Mouse (Mus musculus) forebrain, postnatal 0 days (tissue): Measurements from ENCODE around the gene Gm43064. TPM values are rescaled to one million over a fixed set of nuclear protein-coding genes. Genes with fewer than 3 reads are reported as not detected.

Source experiments
- ATAC-seq: fragments of 200-750 bp; cut with Nextera tagmentation; 2 replicates; pipeline ENCODE4 v1.8.0; 2017; ENCODE audit warnings: mild to moderate bottlenecking, moderate library complexity
- DNase-seq: peaks from one replicate; pipeline ENCODE4 v3.0.0-alpha.2; 2015
- H3K27ac ChIP-seq: fragments of 300-500 bp; sonication (generic); 2 replicates; pipeline ENCODE4 v1.5.1; 2014; ENCODE audit warnings: low read depth, mild to moderate bottlenecking, antibody characterized with exemption, low read length, moderate library complexity, mixed read lengths
- H3K27me3 ChIP-seq: fragments of 300-500 bp; sonication (generic); 2 replicates; pipeline ENCODE4 v1.6.1; 2014; ENCODE audit warnings: mild to moderate bottlenecking, low read length, mixed read lengths; ENCODE audit not compliant: insufficient read depth
- H3K36me3 ChIP-seq: fragments of 300-500 bp; sonication (generic); 2 replicates; pipeline ENCODE4 v1.6.1; 2014; ENCODE audit warnings: mild to moderate bottlenecking, moderate library complexity; ENCODE audit not compliant: insufficient read depth
- H3K4me1 ChIP-seq: fragments of 300-500 bp; sonication (generic); 2 replicates; pipeline ENCODE4 v1.6.1; 2014; ENCODE audit warnings: antibody characterized with exemption; ENCODE audit not compliant: insufficient read depth
- H3K4me2 ChIP-seq: fragments of 300-500 bp; sonication (generic); 2 replicates; pipeline ENCODE4 v1.6.1; 2014; ENCODE audit warnings: low read depth, mild to moderate bottlenecking, moderate library complexity
- H3K4me3 ChIP-seq: fragments of 300-500 bp; sonication (generic); 2 replicates; pipeline ENCODE4 v1.5.1; 2014; ENCODE audit warnings: low read depth, low read length, mixed read lengths
- H3K9ac ChIP-seq: fragments of 300-500 bp; sonication (generic); 2 replicates; pipeline ENCODE4 v1.6.1; 2014; ENCODE audit warnings: mild to moderate bottlenecking
- H3K9me3 ChIP-seq: fragments of 300-500 bp; sonication (generic); 2 replicates; pipeline ENCODE4 v1.6.1; 2016; ENCODE audit warnings: low read length
- CTCF ChIP-seq: sonication (generic); IDR thresholded peaks from 2 replicates; pipeline ENCODE4 v1.5.1; 2016; ENCODE audit warnings: antibody characterized with exemption, control low read depth, low read depth
- WGBS: fragments of 180-500 bp; shearing (Covaris S2); extraction: QIAGEN DNeasy Blood & Tissue Kit; methylation state at CpG from one replicate; pipeline ENCODE4 v1.1.7; 2014; 5-methylcytosine and 5-hydroxymethylcytosine counted together
- polyA plus RNA-seq: library from polyadenylated mRNA; unstranded; fragments of >200 nt; fragmentation: Nextera tagmentation; extraction: Ambion mirVana; gene quantifications from 2 replicates; pipeline ENCODE4 v1.2.1, GENCODE M21; 2015
- total RNA-seq: library from RNA; depleted of rRNA; stranded (reverse); fragments of >200 nt; gene quantifications from 2 replicates; pipeline ENCODE4 v1.2.3, GENCODE M21; 2014; rRNA removed

Gene Gm43064
- total RNA-seq, result 0.29 and 1.0 TPM in 2 replicates
- 0.08 TPM in 2 replicates for polyA plus RNA-seq

DNA sequence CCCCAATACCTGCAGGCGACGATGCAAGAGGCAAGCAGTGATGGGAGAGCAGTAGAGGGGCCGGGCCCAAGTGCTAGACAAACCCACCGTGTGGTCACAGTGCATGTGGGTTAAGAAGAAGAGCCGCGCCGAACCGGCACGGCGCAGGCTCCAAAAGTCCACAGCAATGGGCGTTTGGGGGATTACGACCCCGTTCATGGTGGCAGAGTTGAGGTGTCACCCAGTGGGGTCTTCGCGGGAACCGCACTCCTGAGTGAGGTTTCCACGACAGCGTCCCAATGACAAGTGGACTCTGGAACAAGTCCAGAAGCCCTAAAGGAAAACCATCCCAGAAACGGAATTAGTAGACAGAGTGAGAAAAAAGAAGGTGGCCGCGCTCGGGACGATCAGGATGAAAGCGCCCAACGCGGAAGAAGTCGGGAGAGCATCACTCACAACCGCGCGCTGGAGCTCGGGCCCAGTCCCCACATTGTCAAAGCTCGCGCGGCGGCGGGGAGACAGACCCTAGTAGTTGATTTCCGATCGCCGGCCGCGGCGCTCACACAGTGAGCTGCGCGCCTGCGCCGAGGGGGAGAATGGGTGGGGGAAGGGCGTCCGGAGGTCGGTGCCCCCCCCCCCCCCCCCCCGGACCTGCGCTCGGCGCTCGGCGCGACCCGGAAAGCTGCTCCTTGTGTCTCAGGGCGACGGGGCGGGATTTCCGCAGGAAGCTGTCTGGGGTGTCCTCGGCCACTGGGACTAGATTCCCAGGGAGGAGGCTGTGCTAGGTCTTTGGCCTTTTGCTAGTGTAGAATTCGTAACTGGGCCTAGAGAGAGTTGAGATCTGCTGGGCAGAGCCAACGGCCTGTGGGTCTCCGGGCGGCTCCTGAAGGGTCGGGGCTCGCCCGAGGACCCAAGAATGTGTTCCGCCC is at the start of gene Gm43064, which contains the start of the genes Dclre1b and Ap4b1:
Gene Gm43064, plus strand, starts transcription at position 683 of the 908 bp plus-strand sequence.
Gene Dclre1b, minus strand, starts transcription at position 554 of the 908 bp plus-strand sequence.
Gene Ap4b1, plus strand, starts transcription at position 630 of the 908 bp plus-strand sequence.
- peaks cover 11% of the 10 kb centered on the region for H3K36me3 ChIP-seq
- 0 out of 2 replicates have a peak, but pooled peaks cover 7% of the 10 kb centered on the region for H3K4me1 ChIP-seq
- H3K4me3 ChIP-seq, result peak within 1 kb of the TSS; percentile 83
- H3K27ac ChIP-seq, result peak within 1 kb of the TSS; percentile 94
- DNase-seq (peak; percentile 97), ATAC-seq (peak; percentile 98)
- H3K27me3 ChIP-seq, result no peaks in the 10 kb centered on the region
- under 1% methylated on average over 62 of the region's 70 CpGs for WGBS
- peak within 1 kb of the TSS; percentile 71 for H3K4me2 ChIP-seq
- peak within 1 kb of the TSS; percentile 86 for H3K9ac ChIP-seq
- H3K9me3 ChIP-seq, result no peaks in the 10 kb centered on the region
- peak; percentile 16; the same call in 1 of the 2 replicates for TF ChIP-seq CTCF

DNA sequence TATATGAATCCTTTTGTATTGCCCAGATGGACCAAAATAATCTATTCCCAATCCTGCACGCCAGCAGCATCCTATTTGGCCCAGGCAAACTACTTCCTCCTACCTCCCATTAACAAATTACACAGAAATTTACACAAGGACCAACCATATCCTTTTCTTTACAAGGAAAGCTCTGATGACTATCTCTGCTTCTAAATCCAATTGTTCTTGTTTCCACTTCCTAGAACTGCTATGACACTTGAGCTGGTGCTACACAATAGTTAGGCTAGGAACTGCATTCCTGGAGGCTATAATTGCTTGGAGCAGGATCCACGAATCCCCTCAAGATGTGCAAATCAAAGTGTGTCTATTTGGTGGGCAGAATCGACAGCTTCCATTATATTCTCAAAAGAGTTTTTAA is 42.6 kb upstream of the Gm43064 start:
- Histone ChIP-seq H3K4me2 (no peak overlapping the region), H3K9me3 (no peaks in the 10 kb centered on the region), H3K36me3 (peaks cover 13% of the 10 kb centered on the region; the same call in 1 of the 2 replicates), H3K27ac (no peak overlapping the region), H3K27me3 (no peaks in the 10 kb centered on the region), H3K9ac (no peak overlapping the region), H3K4me3 (no peak overlapping the region), H3K4me1 (no peaks in the 10 kb centered on the region)
- ATAC-seq, result no peak
- no peak for TF ChIP-seq CTCF
- DNase-seq, result no peak
- WGBS, result 64% methylated on average over 3 of the region's 3 CpGs

- Histone ChIP-seq H3K9ac (no peak overlapping the region), H3K4me3 (no peak overlapping the region), H3K36me3 (0 out of 2 replicates have a peak, but pooled peaks cover 4% of the 10 kb centered on the region), H3K9me3 (no peaks in the 10 kb centered on the region), H3K4me2 (no peak overlapping the region), H3K4me1 (no peaks in the 10 kb centered on the region), H3K27me3 (no peaks in the 10 kb centered on the region), H3K27ac (no peak overlapping the region; the same call in 1 of the 2 replicates)
- ATAC-seq (peak; percentile 29; the same call in 1 of the 2 replicates), DNase-seq (peak; percentile 26)
- WGBS, result 55% methylated on average over 9 of the region's 9 CpGs
- TF ChIP-seq CTCF, result no peak
Observed at GRCm38 (mm10) chr3:103771531-103772130, 37.7 kb upstream of the Gm43064 start.

- no peak overlapping the region for H3K27ac ChIP-seq
Observed at GRCm38 (mm10) chr3:103772846-103773245, 36.5 kb upstream of the Gm43064 start.

DNA sequence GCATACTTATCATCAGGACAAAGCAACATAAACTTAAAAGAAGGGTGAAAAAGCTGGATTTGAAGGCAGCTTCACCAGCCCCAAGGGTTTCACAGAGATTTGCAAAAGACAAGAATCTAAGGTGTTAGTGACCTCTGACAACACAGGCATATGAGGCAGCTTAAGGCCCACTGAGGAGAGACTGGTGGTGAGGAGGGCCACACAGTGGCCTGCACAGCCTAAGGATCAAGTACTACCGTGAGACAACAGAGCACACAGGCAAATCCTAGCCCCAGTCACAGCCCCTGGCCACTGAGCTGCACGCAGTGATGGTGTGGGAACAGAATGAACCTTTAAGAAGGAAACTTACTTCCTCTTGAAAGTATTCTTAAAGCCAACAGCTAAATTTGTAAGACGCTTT is 35.9 kb upstream of the Gm43064 start:
- Histone ChIP-seq H3K4me3 (no peak overlapping the region), H3K27me3 (no peaks in the 10 kb centered on the region), H3K4me1 (no peaks in the 10 kb centered on the region), H3K9me3 (no peaks in the 10 kb centered on the region), H3K36me3 (0 out of 2 replicates have a peak, but pooled peaks cover 12% of the 10 kb centered on the region), H3K27ac (no peak overlapping the region), H3K4me2 (no peak overlapping the region), H3K9ac (no peak overlapping the region)
- no peak for ATAC-seq
- WGBS, result 75% methylated on average over 3 of the region's 3 CpGs
- no peak for DNase-seq
- no peak for TF ChIP-seq CTCF

More at GRCm38 (mm10) chr3:103772846-103773245, 36.5 kb upstream of the Gm43064 start:
- Histone ChIP-seq H3K9me3 (no peaks in the 10 kb centered on the region), H3K4me1 (no peaks in the 10 kb centered on the region), H3K9ac (no peak overlapping the region), H3K27me3 (no peaks in the 10 kb centered on the region), H3K4me2 (no peak overlapping the region), H3K36me3 (0 out of 2 replicates have a peak, but pooled peaks cover 12% of the 10 kb centered on the region), H3K4me3 (no peak overlapping the region)
- no peak for TF ChIP-seq CTCF
- DNase-seq (no peak), ATAC-seq (no peak)
- WGBS, result 76% methylated on average over 4 of the region's 4 CpGs

GRCm38 (mm10) chr3:103774009-103774408 is 35.4 kb upstream of the Gm43064 start:
- no peak for DNase-seq
- no peak for ATAC-seq

More at GRCm38 (mm10) chr3:103774009-103774408, 35.4 kb upstream of the Gm43064 start:
- H3K36me3 ChIP-seq, result 0 out of 2 replicates have a peak, but pooled peaks cover 12% of the 10 kb centered on the region
- H3K4me3 ChIP-seq, result no peak overlapping the region
- no peaks in the 10 kb centered on the region for H3K9me3 ChIP-seq
- no peak overlapping the region for H3K4me2 ChIP-seq
- no peaks in the 10 kb centered on the region for H3K4me1 ChIP-seq
- no peaks in the 10 kb centered on the region for H3K27me3 ChIP-seq
- no peak overlapping the region for H3K27ac ChIP-seq
- 78% methylated on average over 15 of the region's 15 CpGs for WGBS
- H3K9ac ChIP-seq, result no peak overlapping the region
- TF ChIP-seq CTCF, result no peak
